In genomic region chrX:20688615-20689014, GRCm38 (mm10) we compare ENCODE assay signal across 8 mouse cellular contexts. TPM values are rescaled to one million over a fixed set of nuclear protein-coding genes. Genes with fewer than 3 reads are reported as not detected.
A peak's percentile ranks its signal among the peaks of the same experiment; 100 is the strongest.
DNase-seq lines count a peak whose midpoint lies in the region; ATAC-seq and TF ChIP-seq lines count a peak whose summit lies in the region.

No protein-coding gene starts in this region.

- peak overlapping the region; percentile 88 for H3K27ac ChIP-seq in forebrain, embryonic 16.5 days (ENCODE audit: low read length)
- peak overlapping the region; percentile 95 for H3K27ac ChIP-seq in layer of hippocampus, adult 2 months
- peak overlapping the region; percentile 94 for H3K27ac ChIP-seq in neural tube, embryonic 15.5 days (replicated peaks)

- peak; percentile 29 for DNase-seq in G1E (ENCODE audit: low spot score)
- DNase-seq in cerebellum, adult 18-20 months = peak; percentile 69 to 70
- peak; percentile 36 for DNase-seq in heart, postnatal 25 days (ENCODE audit: low spot score)
- peak; percentile 29 to 32 for DNase-seq in layer of hippocampus, adult 2 months (ENCODE audit: low spot score in 2 of 2)
- DNase-seq in lung, adult 2 months = peak; percentile 48
- peak; percentile 51 for DNase-seq in thymus, postnatal 0 days (ENCODE audit: low spot score)

- no peak for TF ChIP-seq POLR2A in lung, adult 2 months (IDR thresholded peaks at IDR 0.05; ENCODE audit: borderline replicate concordance, extremely low read depth, low read depth, low read length)

- WGBS in forebrain, embryonic 16.5 days = 25% methylated on average over 11 of the region's 35 CpGs
- WGBS in lung, adult 2 months = 37% methylated on average over 32 of the region's 35 CpGs
- 28% methylated on average over 35 of the region's 35 CpGs for WGBS in neural tube, embryonic 15.5 days

- no peak for ATAC-seq in G1E (ENCODE audit: extremely low read depth, insufficient number of reproducible peaks, low FRiP score, poor library complexity, severe bottlenecking)
- peak; percentile 24 for ATAC-seq in forebrain, embryonic 16.5 days
- ATAC-seq in neural tube, embryonic 15.5 days (ENCODE audit: low FRiP score) = peak; percentile 53

- peaks cover 26% of the 10 kb centered on the region for H3K4me1 ChIP-seq in G1E (ENCODE audit: insufficient read depth, low read depth, low read length)
- peaks cover 16% of the 10 kb centered on the region for H3K4me1 ChIP-seq in forebrain, embryonic 16.5 days (replicated peaks; ENCODE audit: control insufficient read depth, insufficient read depth, low read length)
- H3K4me1 ChIP-seq in lung, adult 2 months (ENCODE audit: control insufficient read depth, insufficient read depth, low read length) = peaks cover 8% of the 10 kb centered on the region; the same call in 1 of the 2 replicates
- H3K4me1 ChIP-seq in neural tube, embryonic 15.5 days = peaks cover 19% of the 10 kb centered on the region

- H3K9ac ChIP-seq in forebrain, embryonic 16.5 days (replicated peaks; ENCODE audit: low read depth, low read length) = peak overlapping the region; percentile 80
- peak overlapping the region; percentile 71 for H3K9ac ChIP-seq in neural tube, embryonic 15.5 days (replicated peaks)

- intact Hi-C loops in heart, postnatal 25 days (cut with DNase I) = no loop called here

- no peaks in the 10 kb centered on the region for H3K27me3 ChIP-seq in G1E (ENCODE audit: insufficient read depth, low read length)
- H3K27me3 ChIP-seq in forebrain, embryonic 16.5 days (replicated peaks; ENCODE audit: control insufficient read depth, insufficient read depth, low read length) = no peaks in the 10 kb centered on the region
- no peaks in the 10 kb centered on the region for H3K27me3 ChIP-seq in neural tube, embryonic 15.5 days (replicated peaks)

- peaks cover 40% of the 10 kb centered on the region for H3K36me3 ChIP-seq in G1E (replicated peaks)
- H3K36me3 ChIP-seq in forebrain, embryonic 16.5 days (ENCODE audit: control insufficient read depth, insufficient read depth) = peaks cover 3% of the 10 kb centered on the region; the same call in 1 of the 2 replicates
- H3K36me3 ChIP-seq in neural tube, embryonic 15.5 days = peaks cover 9% of the 10 kb centered on the region

- peak overlapping the region; percentile 61 for H3K4me2 ChIP-seq in forebrain, embryonic 16.5 days (ENCODE audit: low read length)
- peak overlapping the region; percentile 64 for H3K4me2 ChIP-seq in neural tube, embryonic 15.5 days

- peak overlapping the region; percentile 75 for H3K4me3 ChIP-seq in G1E (ENCODE audit: low read depth, low read length)
- peak overlapping the region; percentile 67 for H3K4me3 ChIP-seq in forebrain, embryonic 16.5 days (replicated peaks; ENCODE audit: low read length)
- H3K4me3 ChIP-seq in layer of hippocampus, adult 2 months = peak overlapping the region; percentile 71
- peak overlapping the region; percentile 88 for H3K4me3 ChIP-seq in lung, adult 2 months (replicated peaks; ENCODE audit: extremely low read depth, low read depth, low read length)
- peak overlapping the region; percentile 62 for H3K4me3 ChIP-seq in neural tube, embryonic 15.5 days (replicated peaks)

- no peak for TF ChIP-seq CTCF in G1E (IDR thresholded peaks at IDR 0.05; ENCODE audit: low read depth, low read length)
- peak; percentile 58 for TF ChIP-seq CTCF in layer of hippocampus, adult 2 months (conservative IDR thresholded peaks at IDR 0.05)
- no peak for TF ChIP-seq CTCF in lung, adult 2 months (IDR thresholded peaks at IDR 0.05; ENCODE audit: insufficient read depth, low read length)

- H3K9me3 ChIP-seq in G1E (replicated peaks) = no peaks in the 10 kb centered on the region
- no peaks in the 10 kb centered on the region for H3K9me3 ChIP-seq in forebrain, embryonic 16.5 days (ENCODE audit: control insufficient read depth, low read length)
- H3K9me3 ChIP-seq in neural tube, embryonic 15.5 days (replicated peaks) = no peaks in the 10 kb centered on the region

RNA-seq across cellular contexts. Expression of gene Cdk16, which starts 0.9 kb away (rescaled TPM):
- total RNA-seq in G1E (2014; fragmentation: Nextera tagmentation) (130 TPM in 2 replicates), G1E (2017) (34.9 and 36.4 TPM in 2 replicates)
- polyA plus RNA-seq in G1E (2012) = 67.0 and 73.3 TPM in 2 replicates
- polyA plus RNA-seq in forebrain, embryonic 16.5 days (2015; fragmentation: Nextera tagmentation; extraction: Ambion mirVana) = 132 and 137 TPM in 2 replicates
- total RNA-seq in heart, postnatal 25 days (2021) = 100 to 1,000 TPM; 133 to 152 TPM
- total RNA-seq in layer of hippocampus, adult 2 months (2021) = 100 to 1,000 TPM; 195 to 200 TPM
- 138 and 154 TPM in 2 replicates for polyA plus RNA-seq in lung, adult 2 months (2012; rRNA removed)
- polyA plus RNA-seq in neural tube, embryonic 15.5 days (2015; fragmentation: Nextera tagmentation; extraction: Ambion mirVana) = 154 and 167 TPM in 2 replicates
- polyA plus RNA-seq in thymus, postnatal 0 days (2015; fragmentation: Nextera tagmentation; extraction: Ambion mirVana) = 36.0 and 40.2 TPM in 2 replicates

RNA-seq across cellular contexts. Expression of gene Usp11, which starts 15.1 kb away (rescaled TPM):
- total RNA-seq in G1E (2014; fragmentation: Nextera tagmentation) (84.4 and 90.8 TPM in 2 replicates), G1E (2017) (34.3 and 34.6 TPM in 2 replicates)
- 16.7 and 18.8 TPM in 2 replicates for polyA plus RNA-seq in G1E (2012)
- 89.7 and 98.0 TPM in 2 replicates for polyA plus RNA-seq in forebrain, embryonic 16.5 days (2015; fragmentation: Nextera tagmentation; extraction: Ambion mirVana)
- 1 to 10 TPM; 4.3 to 6.5 TPM for total RNA-seq in heart, postnatal 25 days (2021)
- 100 to 1,000 TPM; 114 to 122 TPM for total RNA-seq in layer of hippocampus, adult 2 months (2021)
- 10.9 and 13.8 TPM in 2 replicates for polyA plus RNA-seq in lung, adult 2 months (2012; rRNA removed)
- 83.8 and 84.9 TPM in 2 replicates for polyA plus RNA-seq in neural tube, embryonic 15.5 days (2015; fragmentation: Nextera tagmentation; extraction: Ambion mirVana)
- 22.5 and 25.8 TPM in 2 replicates for polyA plus RNA-seq in thymus, postnatal 0 days (2015; fragmentation: Nextera tagmentation; extraction: Ambion mirVana)

RNA-seq across cellular contexts. Expression of gene Uba1, which starts 30.5 kb away (rescaled TPM):
- total RNA-seq in G1E (2014; fragmentation: Nextera tagmentation) (310 and 322 TPM in 2 replicates), G1E (2017) (169 and 194 TPM in 2 replicates)
- polyA plus RNA-seq in G1E (2012) = 172 and 189 TPM in 2 replicates
- 436 and 446 TPM in 2 replicates for polyA plus RNA-seq in forebrain, embryonic 16.5 days (2015; fragmentation: Nextera tagmentation; extraction: Ambion mirVana)
- 100 to 1,000 TPM; 205 to 246 TPM for total RNA-seq in heart, postnatal 25 days (2021)
- total RNA-seq in layer of hippocampus, adult 2 months (2021) = 100 to 1,000 TPM; 345 to 375 TPM
- polyA plus RNA-seq in lung, adult 2 months (2012; rRNA removed) = 199 and 241 TPM in 2 replicates
- 314 and 341 TPM in 2 replicates for polyA plus RNA-seq in neural tube, embryonic 15.5 days (2015; fragmentation: Nextera tagmentation; extraction: Ambion mirVana)
- polyA plus RNA-seq in thymus, postnatal 0 days (2015; fragmentation: Nextera tagmentation; extraction: Ambion mirVana) = 135 and 139 TPM in 2 replicates
